Mouse (Mus musculus) liver, postnatal 0 days (tissue): ENCODE measurements at regions not wholly inside any gene's neighbourhood (a gene's known extent, or its start where the extent isn't known, plus 50 kb on each side); places are given as distances from the start of the nearest gene placed in this dataset.

ENCODE experiments used
- CTCF ChIP-seq: sonication (generic); IDR thresholded peaks from 2 replicates; pipeline ENCODE4 v1.5.1; 2016; ENCODE audit warnings: antibody characterized with exemption, low read depth
- EP300 ChIP-seq: IDR thresholded peaks from 2 replicates; pipeline ENCODE4 v1.6.1; 2016; ENCODE audit warnings: antibody characterized with exemption, low read depth, mild to moderate bottlenecking

DNA sequence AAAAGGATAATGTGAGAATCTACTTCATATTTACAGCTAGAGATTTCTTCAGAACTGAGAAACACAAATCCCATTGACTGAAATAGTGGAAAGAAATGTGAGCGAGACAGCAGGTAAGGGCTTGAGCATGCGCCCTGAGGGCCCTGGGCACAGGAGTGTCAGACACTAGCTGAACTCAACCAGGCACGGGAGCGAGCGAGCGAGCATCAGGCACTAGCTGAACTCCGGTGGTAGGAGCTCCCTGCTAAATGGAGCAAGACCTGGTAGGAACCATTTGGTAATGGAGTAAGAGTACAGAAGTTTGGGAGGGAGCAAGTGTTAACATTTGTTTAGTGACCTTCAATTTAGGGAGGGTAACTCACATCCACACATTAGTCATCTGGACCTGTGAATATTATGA is 654.7 kb downstream of the Adgrl2 start:
- TF ChIP-seq CTCF (no peak), EP300 (no peak)
